Mouse (Mus musculus) ovary, adult 18-20 months (tissue): ENCODE data around the gene Lrpprc.

Experiments used
- DNase-seq: peaks from one replicate; pipeline ENCODE4 v3.0.0; 2022; ENCODE audit warnings: low spot score, mixed read lengths

Lrpprc gene

GRCm38 (mm10) chr17:84758971-84759370 is 31.6 kb downstream of the Lrpprc start:
- no peak for DNase-seq

GRCm38 (mm10) chr17:84758374-84758773 is 32.2 kb downstream of the Lrpprc start:
- no peak for DNase-seq

GRCm38 (mm10) chr17:84756090-84756489 is 34.5 kb downstream of the Lrpprc start:
- DNase-seq, result no peak

- no peak for DNase-seq
Measured at GRCm38 (mm10) chr17:84753489-84753888, 37.1 kb downstream of the Lrpprc start.

- DNase-seq, result no peak
Measured at GRCm38 (mm10) chr17:84752286-84752685, 38.3 kb downstream of the Lrpprc start.

- DNase-seq, result no peak
Measured at GRCm38 (mm10) chr17:84751630-84752191, 38.9 kb downstream of the Lrpprc start.

GRCm38 (mm10) chr17:84750130-84750529 is 40.5 kb downstream of the Lrpprc start:
- no peak for DNase-seq

- no peak for DNase-seq
Measured at GRCm38 (mm10) chr17:84749297-84749696, 41.3 kb downstream of the Lrpprc start.

GRCm38 (mm10) chr17:84748152-84748682 is 42.4 kb downstream of the Lrpprc start:
- DNase-seq, result no peak

- DNase-seq, result no peak
Measured at GRCm38 (mm10) chr17:84747212-84747611, 43.4 kb downstream of the Lrpprc start.

GRCm38 (mm10) chr17:84745001-84745400 is 45.6 kb downstream of the Lrpprc start:
- DNase-seq, result no peak

- no peak for DNase-seq
Measured at GRCm38 (mm10) chr17:84744256-84744655, 46.3 kb downstream of the Lrpprc start.

GRCm38 (mm10) chr17:84738073-84738797 is 52.4 kb downstream of the Lrpprc start:
- no peak for DNase-seq

- DNase-seq, result no peak
Measured at GRCm38 (mm10) chr17:84736719-84737118, 53.9 kb downstream of the Lrpprc start.

- DNase-seq, result no peak
Measured at GRCm38 (mm10) chr17:84732612-84733011, 58.0 kb downstream of the Lrpprc start.

GRCm38 (mm10) chr17:84731361-84731760 is 59.2 kb downstream of the Lrpprc start:
- DNase-seq, result no peak

- DNase-seq, result no peak
Measured at GRCm38 (mm10) chr17:84729140-84729539, 61.4 kb downstream of the Lrpprc start.

GRCm38 (mm10) chr17:84728201-84728911 is 62.2 kb downstream of the Lrpprc start:
- no peak for DNase-seq

- no peak for DNase-seq
Measured at GRCm38 (mm10) chr17:84725163-84725562, 65.4 kb downstream of the Lrpprc start.

GRCm38 (mm10) chr17:84724028-84724427 is 66.6 kb downstream of the Lrpprc start:
- DNase-seq, result no peak

- no peak for DNase-seq
Measured at GRCm38 (mm10) chr17:84719105-84719504, 71.5 kb downstream of the Lrpprc start.

GRCm38 (mm10) chr17:84717416-84717815 is 73.2 kb downstream of the Lrpprc start:
- DNase-seq, result no peak
